Mouse (Mus musculus) neural tube, embryonic 10.5 days (tissue): ENCODE measurements around the gene Cage1.

Experiments used
- DNase-seq: peaks from one replicate; pipeline ENCODE4 v3.0.0-alpha.2; 2017; ENCODE audit warnings: low spot score; ENCODE audit errors: extremely low spot score

Cage1 gene

GRCm38 (mm10) chr13:37966256-37967051 is 70.4 kb downstream of the Cage1 start:
- peak; percentile 28 for DNase-seq

- peak; percentile 52 for DNase-seq
Measured at GRCm38 (mm10) chr13:37965126-37965914, 71.5 kb downstream of the Cage1 start.

- peak; percentile 26 for DNase-seq
Measured at GRCm38 (mm10) chr13:37964128-37965087, 72.5 kb downstream of the Cage1 start.

GRCm38 (mm10) chr13:37963354-37964007 is 73.4 kb downstream of the Cage1 start:
- DNase-seq: peak; percentile 79

GRCm38 (mm10) chr13:37962541-37962940 is 74.3 kb downstream of the Cage1 start:
- no peak for DNase-seq

DNA sequence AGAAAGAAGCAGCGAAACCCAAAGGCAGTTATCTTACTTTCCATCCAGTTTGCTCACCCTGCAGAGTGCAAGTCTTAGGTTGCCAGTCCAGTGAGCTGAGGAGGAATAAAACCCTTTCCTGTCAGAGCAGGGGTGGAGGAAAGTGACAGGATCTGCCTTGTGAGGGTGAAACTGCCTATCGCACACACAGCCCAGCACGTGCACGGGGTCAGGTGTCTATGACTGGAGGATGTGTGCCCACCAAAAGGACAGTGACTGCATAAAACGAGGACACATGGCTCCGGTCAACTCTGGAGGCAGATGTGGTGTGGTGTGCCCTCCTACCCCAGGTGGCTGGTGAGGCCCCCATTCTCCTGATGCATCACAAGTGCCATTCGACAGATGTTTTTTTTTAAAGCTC is 76.9 kb downstream of the Cage1 start:
- DNase-seq: no peak

- DNase-seq: no peak
Measured at GRCm38 (mm10) chr13:37959239-37959907, 77.5 kb downstream of the Cage1 start.

GRCm38 (mm10) chr13:37958498-37959238 is 78.2 kb downstream of the Cage1 start:
- DNase-seq: no peak
